Mouse (Mus musculus) E14TG2a.4 (cell line): ENCODE results near the gene Ifngr2.

ENCODE experiments used
- H3K27me3 ChIP-seq: 2 replicates; pipeline ENCODE4 v1.6.1; 2014; ENCODE audit warnings: low read length, control low read depth; ENCODE audit not compliant: insufficient read depth
- H3K36me3 ChIP-seq: 2 replicates; pipeline ENCODE4 v1.6.1; 2014; ENCODE audit warnings: low read length, control low read depth; ENCODE audit not compliant: insufficient read depth
- H3K4me1 ChIP-seq: replicated peaks from 2 replicates; pipeline ENCODE4 v1.6.1; 2014; ENCODE audit warnings: low read depth, low read length, control low read depth
- H3K4me3 ChIP-seq: replicated peaks from 2 replicates; pipeline ENCODE4 v1.5.1; 2014; ENCODE audit warnings: mild to moderate bottlenecking, low read length
- H3K9me3 ChIP-seq: 2 replicates; pipeline ENCODE4 v1.6.1; 2014; ENCODE audit warnings: low read length, control low read depth
- CTCF ChIP-seq: conservative IDR thresholded peaks from 2 replicates; pipeline ENCODE4 v1.5.1; 2014; ENCODE audit warnings: low read length
- NANOG ChIP-seq: IDR thresholded peaks from 2 replicates; pipeline ENCODE4 v1.6.1; 2014; ENCODE audit warnings: borderline replicate concordance, low read length, mixed read lengths
- POU5F1 ChIP-seq: IDR thresholded peaks from 2 replicates; pipeline ENCODE4 v1.6.1; 2014; ENCODE audit warnings: low read length, borderline replicate concordance

Ifngr2 gene

DNA sequence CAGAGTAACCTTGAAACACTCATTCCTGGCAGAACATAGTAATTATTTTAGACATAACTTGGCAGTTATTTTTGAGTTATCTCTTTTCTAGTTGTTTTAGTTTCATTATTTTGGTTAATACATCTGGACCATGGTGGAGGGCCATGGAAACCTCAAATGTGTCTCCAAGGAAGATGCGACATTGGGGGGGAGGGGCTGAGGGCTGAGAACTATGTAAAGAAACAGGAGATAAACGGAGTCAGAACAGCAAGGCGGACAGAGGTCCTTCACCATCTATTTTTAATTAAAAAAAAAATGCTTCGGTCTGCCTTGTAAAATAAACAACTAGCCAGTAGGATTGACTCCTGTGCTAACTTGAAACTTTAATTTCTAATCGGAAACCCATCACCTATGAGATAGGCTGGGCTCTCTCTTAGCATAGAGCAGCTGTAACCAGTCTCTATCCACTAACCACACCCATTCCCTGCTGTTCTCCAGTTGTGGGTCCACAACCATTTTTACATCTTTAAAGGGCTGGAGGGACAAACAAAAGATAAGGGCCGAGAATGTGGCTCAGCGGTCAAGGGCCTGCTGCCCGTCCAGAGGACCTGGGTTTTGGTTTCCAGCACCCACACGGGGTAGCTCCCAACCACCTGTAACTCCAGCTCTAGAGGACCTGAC, 18.6 kb downstream of the Ifngr2 start:
- Histone ChIP-seq H3K9me3 (peaks cover 15% of the 10 kb centered on the region), H3K36me3 (0 out of 2 replicates have a peak, but pooled peaks cover 10% of the 10 kb centered on the region), H3K4me1 (peaks cover 55% of the 10 kb centered on the region), H3K4me3 (0 out of 2 replicates have a peak overlapping the region, but pooled peaks have one; percentile 10), H3K27me3 (no peaks in the 10 kb centered on the region)
- TF ChIP-seq NANOG, result no peak
- no peak for TF ChIP-seq CTCF
- TF ChIP-seq POU5F1, result no peak

DNA sequence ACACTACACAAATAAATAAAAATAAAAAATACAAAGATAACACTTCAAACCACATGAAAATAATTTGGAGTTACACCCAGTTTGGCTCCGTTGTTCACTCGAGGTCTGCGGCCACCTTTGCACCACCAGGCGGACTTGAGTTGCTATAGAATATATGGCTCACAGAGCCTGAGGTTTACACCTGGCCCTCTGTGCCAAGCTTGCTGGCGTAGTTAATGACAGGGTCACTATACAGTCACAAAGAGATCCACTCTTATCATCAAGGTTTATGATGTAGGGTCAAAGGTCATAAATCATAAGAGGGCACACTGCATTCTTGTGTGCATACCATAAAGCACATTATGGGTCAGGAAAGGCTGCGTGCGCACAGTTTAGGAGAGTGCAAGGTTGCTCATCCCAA, 19.1 kb downstream of the Ifngr2 start:
- 0 out of 2 replicates have a peak, but pooled peaks cover 10% of the 10 kb centered on the region for H3K36me3 ChIP-seq
- TF ChIP-seq CTCF (no peak), POU5F1 (no peak), NANOG (no peak)
- H3K4me3 ChIP-seq, result 0 out of 2 replicates have a peak overlapping the region, but pooled peaks have one; percentile 10
- H3K27me3 ChIP-seq, result no peaks in the 10 kb centered on the region
- peaks cover 15% of the 10 kb centered on the region for H3K9me3 ChIP-seq
- H3K4me1 ChIP-seq, result peaks cover 54% of the 10 kb centered on the region

DNA sequence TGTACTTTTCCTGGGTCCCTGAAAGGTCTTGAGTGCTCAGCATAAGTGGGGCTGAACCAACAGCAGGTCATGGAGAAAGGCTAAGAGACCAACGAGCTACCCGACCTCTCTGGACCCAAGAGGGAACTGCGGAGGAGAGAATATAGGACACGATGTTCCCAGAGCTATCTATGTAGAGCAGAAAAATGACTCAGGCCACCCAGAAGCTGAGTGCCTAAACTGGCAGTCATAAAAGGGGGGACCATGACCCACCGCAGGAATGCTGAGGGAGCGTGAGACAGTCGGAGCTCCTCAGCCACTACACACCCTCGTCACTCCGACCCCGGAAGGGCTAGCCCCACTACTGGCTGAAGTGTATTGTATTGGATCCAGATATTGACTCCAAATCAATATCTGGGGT, 22.1 kb downstream of the Ifngr2 start:
- TF ChIP-seq CTCF, result no peak
- TF ChIP-seq POU5F1, result no peak
- TF ChIP-seq NANOG, result no peak
- Histone ChIP-seq H3K4me1 (peaks cover 32% of the 10 kb centered on the region), H3K27me3 (no peaks in the 10 kb centered on the region), H3K4me3 (no peak overlapping the region), H3K9me3 (peaks cover 15% of the 10 kb centered on the region), H3K36me3 (0 out of 2 replicates have a peak, but pooled peaks cover 9% of the 10 kb centered on the region)

DNA sequence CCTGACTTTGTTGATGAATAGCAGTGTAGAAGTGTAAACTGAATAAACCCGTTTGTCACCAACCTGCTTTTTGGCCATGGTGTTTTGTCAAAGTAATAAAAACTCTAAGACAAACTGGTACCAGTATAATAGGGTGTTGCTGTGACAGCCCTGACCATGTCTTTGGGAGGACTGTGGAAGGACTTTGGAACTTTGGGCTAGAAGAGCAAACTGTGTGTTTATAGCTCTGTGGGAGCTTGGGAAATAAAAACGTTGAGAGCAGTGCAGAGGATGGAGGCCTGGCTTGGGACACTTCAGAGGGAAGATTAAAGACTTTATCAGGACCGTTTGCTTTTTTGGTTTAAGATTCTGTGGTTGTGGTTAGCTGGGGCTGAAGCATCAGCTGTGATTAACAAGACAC, 24.2 kb downstream of the Ifngr2 start:
- no peak for TF ChIP-seq CTCF
- no peak for TF ChIP-seq POU5F1
- TF ChIP-seq NANOG, result no peak
- Histone ChIP-seq H3K9me3 (peaks cover 14% of the 10 kb centered on the region), H3K27me3 (no peaks in the 10 kb centered on the region), H3K4me1 (peaks cover 11% of the 10 kb centered on the region), H3K4me3 (no peak overlapping the region), H3K36me3 (peaks cover 18% of the 10 kb centered on the region)

DNA sequence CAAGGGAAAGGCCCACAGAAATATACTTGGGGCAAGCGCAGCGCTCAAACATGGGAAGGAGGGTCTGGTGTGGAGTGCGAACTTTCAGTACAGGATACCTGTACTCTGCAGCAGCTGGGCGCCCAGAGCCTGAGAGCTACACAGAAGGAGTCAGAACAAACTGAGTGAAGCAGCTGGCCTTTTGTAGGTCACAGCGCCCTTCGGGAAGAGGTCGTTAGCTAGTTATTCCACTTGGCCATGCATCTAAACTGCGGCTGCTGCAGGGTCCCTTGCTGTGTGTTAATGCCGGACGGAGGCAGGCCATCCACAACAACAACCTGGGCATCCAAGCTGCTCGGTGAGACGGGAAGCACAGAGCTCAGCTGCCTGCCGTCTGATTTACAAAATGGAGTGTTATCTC, 28.3 kb downstream of the Ifngr2 start:
- H3K27me3 ChIP-seq, result no peaks in the 10 kb centered on the region
- H3K36me3 ChIP-seq, result peaks cover 40% of the 10 kb centered on the region
- H3K4me1 ChIP-seq, result no peaks in the 10 kb centered on the region; the same call in 1 of the 2 replicates
- peaks cover 14% of the 10 kb centered on the region for H3K9me3 ChIP-seq
- TF ChIP-seq NANOG (no peak), POU5F1 (no peak), CTCF (no peak)
- H3K4me3 ChIP-seq, result no peak overlapping the region

DNA sequence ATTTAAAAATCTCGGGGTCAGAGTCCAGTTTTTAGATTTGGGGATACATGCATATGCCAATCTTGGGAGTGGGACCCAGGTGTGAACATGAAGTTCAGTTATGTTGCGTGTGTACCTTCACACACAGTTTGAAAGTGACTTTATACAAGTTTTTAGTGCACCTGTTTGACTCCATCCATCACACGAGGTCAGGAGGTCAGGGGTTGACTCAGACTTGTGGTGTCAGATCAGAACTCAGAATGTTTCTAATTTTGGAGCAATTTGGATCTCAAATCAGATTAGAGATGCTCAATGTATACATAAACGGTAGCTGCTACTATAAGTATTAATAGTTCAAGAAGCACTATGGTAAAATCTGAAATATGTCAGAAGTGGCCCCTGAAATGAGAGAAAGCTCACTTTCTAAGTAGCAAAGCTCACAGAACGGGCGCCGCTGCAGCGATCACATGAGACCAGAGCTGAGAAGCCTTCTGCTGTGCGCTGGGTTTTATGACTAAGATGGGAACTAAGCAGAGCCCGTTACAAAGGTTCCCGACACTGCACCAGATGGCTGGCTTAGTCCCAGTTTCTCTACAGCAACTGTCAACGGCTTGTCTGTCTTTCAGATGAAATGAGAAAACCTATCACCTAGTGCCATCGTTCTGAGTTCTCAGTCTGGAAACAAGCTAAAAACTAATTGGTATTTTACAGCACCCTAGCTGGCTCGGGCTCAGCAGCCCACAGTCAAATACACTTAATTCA, 32.3 kb downstream of the Ifngr2 start:
- Histone ChIP-seq H3K9me3 (peaks cover 9% of the 10 kb centered on the region), H3K4me1 (no peaks in the 10 kb centered on the region; the same call in 1 of the 2 replicates), H3K27me3 (no peaks in the 10 kb centered on the region), H3K36me3 (peaks cover 44% of the 10 kb centered on the region), H3K4me3 (no peak overlapping the region)
- no peak for TF ChIP-seq CTCF
- no peak for TF ChIP-seq POU5F1
- no peak for TF ChIP-seq NANOG

DNA sequence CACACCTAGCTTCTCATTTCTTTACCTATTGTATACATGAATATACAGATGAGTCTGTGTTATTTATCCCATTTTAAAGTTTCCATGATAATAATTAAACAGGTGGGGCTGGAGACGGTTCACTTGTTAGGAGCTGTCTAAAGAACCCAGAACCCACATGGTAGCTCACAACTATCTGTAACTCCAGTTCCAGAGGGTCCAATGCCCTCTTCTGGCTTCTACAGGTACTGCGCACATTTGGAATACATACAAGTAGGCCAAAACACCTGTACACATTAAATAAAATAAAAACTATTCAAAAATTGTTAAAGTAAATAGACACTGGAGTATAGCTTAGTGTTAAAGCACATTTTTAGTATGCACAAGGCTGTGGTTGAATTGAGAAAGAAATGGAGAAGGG, 35.4 kb downstream of the Ifngr2 start:
- Histone ChIP-seq H3K4me3 (no peak overlapping the region), H3K27me3 (no peaks in the 10 kb centered on the region), H3K4me1 (0 out of 2 replicates have a peak, but pooled peaks cover under 1% of the 10 kb centered on the region), H3K9me3 (no peaks in the 10 kb centered on the region), H3K36me3 (peaks cover 40% of the 10 kb centered on the region)
- TF ChIP-seq CTCF, result peak; percentile 79
- TF ChIP-seq POU5F1, result no peak
- TF ChIP-seq NANOG, result no peak

DNA sequence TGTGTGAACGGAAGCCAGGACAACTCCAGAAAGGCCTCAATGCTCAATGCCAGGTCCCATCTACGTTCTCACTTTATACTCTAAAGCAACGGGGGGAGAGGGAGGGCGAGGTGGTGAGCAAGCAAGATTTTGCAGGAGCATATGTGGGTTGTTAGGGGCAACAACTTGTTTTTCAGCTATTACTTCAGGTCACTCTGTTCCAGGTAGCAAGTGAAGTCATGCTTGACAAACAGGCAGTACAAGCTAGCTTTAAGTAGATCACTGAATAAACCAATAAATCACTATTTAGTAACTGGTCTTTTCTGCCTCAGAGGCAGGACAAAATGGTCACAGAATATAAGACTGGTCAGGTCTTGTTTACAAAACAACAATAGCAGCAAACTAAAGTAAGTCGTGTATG, 38.7 kb downstream of the Ifngr2 start:
- Histone ChIP-seq H3K27me3 (no peaks in the 10 kb centered on the region), H3K9me3 (no peaks in the 10 kb centered on the region), H3K36me3 (peaks cover 30% of the 10 kb centered on the region), H3K4me1 (peaks cover 20% of the 10 kb centered on the region), H3K4me3 (no peak overlapping the region)
- TF ChIP-seq CTCF (no peak), POU5F1 (no peak), NANOG (no peak)
